In genomic region chr4:133634043-133634410, GRCm38 (mm10) we compare ENCODE assay signal across 10 mouse cellular contexts. TPM values are rescaled to one million over a fixed set of nuclear protein-coding genes. Genes with fewer than 3 reads are reported as not detected.
A peak's percentile ranks its signal among the peaks of the same experiment; 100 is the strongest.
DNase-seq lines count a peak whose midpoint lies in the region; ATAC-seq and TF ChIP-seq lines count a peak whose summit lies in the region.
"Had no signal": no experiment of that assay in that cellular context is flagged by ENCODE, and none has a peak within 500 bp of the region (broad histone marks: within the 10 kb centered on the region; RNA-seq: fewer than 3 reads in every experiment).

No protein-coding gene starts in this region.

- H3K9me3 ChIP-seq in lung, embryonic 14.5 days (ENCODE audit: low read depth, low read length) = no peaks in the 10 kb centered on the region
- no peaks in the 10 kb centered on the region for H3K9me3 ChIP-seq in ES-Bruce4 (replicated peaks; ENCODE audit: control insufficient read depth, insufficient read depth, low read length, poor library complexity, severe bottlenecking)
- H3K9me3 ChIP-seq in liver, embryonic 12.5 days (replicated peaks) = no peaks in the 10 kb centered on the region
- H3K9me3 ChIP-seq: embryonic facial prominence, embryonic 13.5 days; forebrain, embryonic 13.5 days had no signal

- H3K4me2 ChIP-seq in lung, embryonic 14.5 days = no peak overlapping the region
- peak overlapping the region; percentile 97 for H3K4me2 ChIP-seq in liver, embryonic 12.5 days

- H3K27ac ChIP-seq in gastrocnemius, adult 2 months = peak overlapping the region; percentile 87
- H3K27ac ChIP-seq in lung, embryonic 14.5 days (ENCODE audit: low read depth) = no peak overlapping the region
- H3K27ac ChIP-seq in ES-Bruce4 (ENCODE audit: insufficient read depth, low read length) = 0 out of 2 replicates have a peak overlapping the region, but pooled peaks have one; percentile 9
- H3K27ac ChIP-seq in liver, embryonic 12.5 days = 0 out of 2 replicates have a peak overlapping the region, but pooled peaks have one; percentile 31
- no peak overlapping the region for H3K27ac ChIP-seq in left cerebral cortex, adult 2 months
- H3K27ac ChIP-seq: embryonic facial prominence, embryonic 13.5 days; forebrain, embryonic 13.5 days had no signal

- no peak for DNase-seq in gastrocnemius, adult 2 months
- DNase-seq in gastrocnemius, postnatal 25 days = no peak
- DNase-seq in lung, embryonic 14.5 days = no peak
- DNase-seq in lung, adult 2 months = no peak
- DNase-seq in left cerebral cortex, adult 2 months (ENCODE audit: extremely low spot score in 1 of 2, low spot score in 2 of 2) = no peak
- no peak for DNase-seq in neural tube, embryonic 10.5 days (ENCODE audit: extremely low spot score, low spot score)

- intact Hi-C loops in gastrocnemius, adult 2 months (cut with DNase I) = no loop called here
- intact Hi-C loops in left cerebral cortex, adult 2 months (cut with DNase I) = no loop called here

- H3K9ac ChIP-seq in lung, embryonic 14.5 days = peak overlapping the region; percentile 87; the same call in 1 of the 2 replicates
- no peak overlapping the region for H3K9ac ChIP-seq in ES-Bruce4 (ENCODE audit: low read depth, poor library complexity, severe bottlenecking)
- H3K9ac ChIP-seq in liver, embryonic 12.5 days = no peak overlapping the region

- no peak overlapping the region for H3K4me3 ChIP-seq in gastrocnemius, adult 2 months
- H3K4me3 ChIP-seq in lung, embryonic 14.5 days (ENCODE audit: low read depth, low read length) = no peak overlapping the region
- H3K4me3 ChIP-seq in lung, adult 2 months (replicated peaks; ENCODE audit: extremely low read depth, low read depth, low read length) = no peak overlapping the region
- no peak overlapping the region for H3K4me3 ChIP-seq in ES-Bruce4 (ENCODE audit: low read depth, low read length)
- no peak overlapping the region; the same call in 1 of the 2 replicates for H3K4me3 ChIP-seq in liver, embryonic 12.5 days
- H3K4me3 ChIP-seq in left cerebral cortex, adult 2 months = no peak overlapping the region

- no peaks in the 10 kb centered on the region for H3K27me3 ChIP-seq in lung, embryonic 14.5 days (ENCODE audit: insufficient read depth, low read length)
- H3K27me3 ChIP-seq in ES-Bruce4 (ENCODE audit: control insufficient read depth, insufficient read depth, low read length, poor library complexity, severe bottlenecking) = no peaks in the 10 kb centered on the region
- H3K27me3 ChIP-seq in liver, embryonic 12.5 days (replicated peaks) = no peaks in the 10 kb centered on the region
- H3K27me3 ChIP-seq: embryonic facial prominence, embryonic 13.5 days; forebrain, embryonic 13.5 days had no signal

- TF ChIP-seq CTCF in gastrocnemius, adult 2 months (IDR thresholded peaks at IDR 0.05) = no peak
- no peak for TF ChIP-seq CTCF in lung, embryonic 14.5 days (IDR thresholded peaks at IDR 0.05; ENCODE audit: low read depth)
- TF ChIP-seq CTCF in lung, adult 2 months (IDR thresholded peaks at IDR 0.05; ENCODE audit: insufficient read depth, low read length) = no peak
- no peak for TF ChIP-seq CTCF in ES-Bruce4 (IDR thresholded peaks at IDR 0.05; ENCODE audit: low read depth, low read length)
- TF ChIP-seq CTCF in left cerebral cortex, adult 2 months (IDR thresholded peaks at IDR 0.05) = no peak

- TF ChIP-seq EP300 in ES-Bruce4 (IDR thresholded peaks at IDR 0.05; ENCODE audit: insufficient read depth, low read depth, low read length) = no peak

- ATAC-seq in lung, embryonic 14.5 days (ENCODE audit: insufficient read depth) = no peak
- ATAC-seq in liver, embryonic 12.5 days = no peak

- 80% methylated on average over 5 of the region's 5 CpGs for WGBS in lung, embryonic 14.5 days
- WGBS in lung, adult 2 months = 82% methylated on average over 5 of the region's 5 CpGs
- WGBS in liver, embryonic 12.5 days (ENCODE audit: insufficient replicate concordance) = 62% methylated on average over 5 of the region's 5 CpGs

- H3K36me3 ChIP-seq in lung, embryonic 14.5 days (ENCODE audit: insufficient read depth) = no peaks in the 10 kb centered on the region
- no peaks in the 10 kb centered on the region for H3K36me3 ChIP-seq in ES-Bruce4 (ENCODE audit: control insufficient read depth, insufficient read depth, low read length, poor library complexity, severe bottlenecking)
- no peaks in the 10 kb centered on the region for H3K36me3 ChIP-seq in liver, embryonic 12.5 days
- H3K36me3 ChIP-seq: embryonic facial prominence, embryonic 13.5 days had no signal

- H3K4me1 ChIP-seq in lung, embryonic 14.5 days (ENCODE audit: insufficient read depth) = no peaks in the 10 kb centered on the region
- H3K4me1 ChIP-seq in lung, adult 2 months (ENCODE audit: control insufficient read depth, insufficient read depth, low read length) = peaks cover 11% of the 10 kb centered on the region
- H3K4me1 ChIP-seq in ES-Bruce4 (ENCODE audit: control insufficient read depth, insufficient read depth, low read length) = peaks cover 8% of the 10 kb centered on the region
- peaks cover 45% of the 10 kb centered on the region for H3K4me1 ChIP-seq in liver, embryonic 12.5 days

- TF ChIP-seq POLR2A in lung, adult 2 months (IDR thresholded peaks at IDR 0.05; ENCODE audit: borderline replicate concordance, extremely low read depth, low read depth, low read length) = no peak
- no peak for TF ChIP-seq POLR2A in ES-Bruce4 (IDR thresholded peaks at IDR 0.05; ENCODE audit: insufficient read depth, low read length)

RNA-seq across cellular contexts. Expression of gene Zdhhc18, which starts 15.9 kb away (rescaled TPM):
- 10 to 100 TPM; 25.4 to 32.3 TPM for total RNA-seq in gastrocnemius, adult 2 months (2021)
- 10 to 100 TPM; 22.9 to 24.3 TPM for total RNA-seq in gastrocnemius, postnatal 25 days (2021)
- polyA plus RNA-seq in lung, embryonic 14.5 days (2014; fragmentation: Nextera tagmentation; extraction: Ambion mirVana) = 5.5 and 9.9 TPM in 2 replicates
- polyA plus RNA-seq in lung, adult 2 months (2012; rRNA removed) = 79.1 and 85.6 TPM in 2 replicates
- polyA plus RNA-seq in ES-Bruce4 (2011; ENCODE audit: insufficient read depth, insufficient read length, low read depth, missing spikeins) = 34.4 and 43.8 TPM in 2 replicates
- 4.6 and 5.5 TPM in 2 replicates for polyA plus RNA-seq in liver, embryonic 12.5 days (2016; fragmentation: Nextera tagmentation; extraction: Ambion mirVana)
- total RNA-seq in left cerebral cortex, adult 2 months (2021) = 10 to 100 TPM; 33.2 to 36.8 TPM

RNA-seq across cellular contexts. Expression of gene Sfn, which starts 32.1 kb away (rescaled TPM):
- 1 to 10 TPM; 1.1 to 1.5 TPM for total RNA-seq in gastrocnemius, adult 2 months (2021)
- 1 to 10 TPM; 1.1 to 1.2 TPM for total RNA-seq in gastrocnemius, postnatal 25 days (2021)
- 10.4 and 10.6 TPM in 2 replicates for polyA plus RNA-seq in lung, embryonic 14.5 days (2014; fragmentation: Nextera tagmentation; extraction: Ambion mirVana)
- polyA plus RNA-seq in lung, adult 2 months (2012; rRNA removed) = 13.0 and 107 TPM in 2 replicates
- 250 and 292 TPM in 2 replicates for polyA plus RNA-seq in ES-Bruce4 (2011; ENCODE audit: insufficient read depth, insufficient read length, low read depth, missing spikeins)
- polyA plus RNA-seq in liver, embryonic 12.5 days (2016; fragmentation: Nextera tagmentation; extraction: Ambion mirVana) = 0.21 and 0.81 TPM in 2 replicates
- total RNA-seq in left cerebral cortex, adult 2 months (2021) = 1 to 10 TPM; 1.7 to 2.6 TPM

RNA-seq across cellular contexts. Expression of gene Pigv, which starts 38.4 kb away (rescaled TPM):
- total RNA-seq in gastrocnemius, adult 2 months (2021) = 10 to 100 TPM; 10.4 to 11.7 TPM
- 1 to 10 TPM; 8.3 to 9.6 TPM for total RNA-seq in gastrocnemius, postnatal 25 days (2021)
- polyA plus RNA-seq in lung, embryonic 14.5 days (2014; fragmentation: Nextera tagmentation; extraction: Ambion mirVana) = 13.9 and 14.5 TPM in 2 replicates
- 13.6 and 15.9 TPM in 2 replicates for polyA plus RNA-seq in lung, adult 2 months (2012; rRNA removed)
- 12.8 and 15.2 TPM in 2 replicates for polyA plus RNA-seq in ES-Bruce4 (2011; ENCODE audit: insufficient read depth, insufficient read length, low read depth, missing spikeins)
- 7.0 and 10.0 TPM in 2 replicates for polyA plus RNA-seq in liver, embryonic 12.5 days (2016; fragmentation: Nextera tagmentation; extraction: Ambion mirVana)
- total RNA-seq in left cerebral cortex, adult 2 months (2021) = 1 to 10 TPM; 7.9 to 8.1 TPM

RNA-seq across cellular contexts. Expression of gene Gpn2, which starts 49.9 kb away (rescaled TPM):
- 1 to 10 TPM; 4.9 to 6.3 TPM for total RNA-seq in gastrocnemius, adult 2 months (2021)
- 1 to 10 TPM; 4.6 to 4.9 TPM for total RNA-seq in gastrocnemius, postnatal 25 days (2021)
- polyA plus RNA-seq in lung, embryonic 14.5 days (2014; fragmentation: Nextera tagmentation; extraction: Ambion mirVana) = 21.1 and 23.7 TPM in 2 replicates
- polyA plus RNA-seq in lung, adult 2 months (2012; rRNA removed) = 40.8 and 43.3 TPM in 2 replicates
- 22.2 and 24.3 TPM in 2 replicates for polyA plus RNA-seq in ES-Bruce4 (2011; ENCODE audit: insufficient read depth, insufficient read length, low read depth, missing spikeins)
- 15.2 and 16.2 TPM in 2 replicates for polyA plus RNA-seq in liver, embryonic 12.5 days (2016; fragmentation: Nextera tagmentation; extraction: Ambion mirVana)
- 10 to 100 TPM in 1 of 2 experiments, 1 to 10 TPM in 1; 9.4 to 12.3 TPM for total RNA-seq in left cerebral cortex, adult 2 months (2021)

RNA-seq across cellular contexts. Expression of gene Gpatch3, which starts 59.5 kb away (rescaled TPM):
- total RNA-seq in gastrocnemius, adult 2 months (2021) = 1 to 10 TPM; 3.0 to 3.2 TPM
- 1 to 10 TPM; 2.1 to 3.6 TPM for total RNA-seq in gastrocnemius, postnatal 25 days (2021)
- 8.0 and 8.7 TPM in 2 replicates for polyA plus RNA-seq in lung, embryonic 14.5 days (2014; fragmentation: Nextera tagmentation; extraction: Ambion mirVana)
- polyA plus RNA-seq in lung, adult 2 months (2012; rRNA removed) = 5.0 and 5.2 TPM in 2 replicates
- 3.9 and 7.9 TPM in 2 replicates for polyA plus RNA-seq in ES-Bruce4 (2011; ENCODE audit: insufficient read depth, insufficient read length, low read depth, missing spikeins)
- polyA plus RNA-seq in liver, embryonic 12.5 days (2016; fragmentation: Nextera tagmentation; extraction: Ambion mirVana) = 7.8 and 8.9 TPM in 2 replicates
- 1 to 10 TPM; 8.5 to 8.7 TPM for total RNA-seq in left cerebral cortex, adult 2 months (2021)

Comparison
In these comparisons a context has a peak if more than half of its experiments do, and no peak if none do; other contexts are left out.
1. H3K27ac ChIP-seq: peak in gastrocnemius, adult 2 months (single experiment), ES-Bruce4 (single experiment) and liver, embryonic 12.5 days (single experiment); none in lung, embryonic 14.5 days (single experiment) and left cerebral cortex, adult 2 months (single experiment).